Mouse (Mus musculus) midbrain, embryonic 13.5 days (tissue): ENCODE measurements around the gene Dock3. TPM values are rescaled to one million over a fixed set of nuclear protein-coding genes. Genes with fewer than 3 reads are reported as not detected.

Source experiments
- microRNA-seq: library from miRNA; unstranded; fragments of <30 nt; microRNA quantifications from one replicate; pipeline ENCODE4, GENCODE M21; 2016
- polyA plus RNA-seq: library from polyadenylated mRNA; unstranded; fragments of >200 nt; fragmentation: Nextera tagmentation; extraction: Ambion mirVana; gene quantifications from 2 replicates; pipeline ENCODE4 v1.2.1, GENCODE M21; 2015

Gene Dock3
- polyA plus RNA-seq, 1 experiment from 2014 or later = 20.2 TPM

Small RNAs within 50 kb of the gene (microRNA-seq; reads per million reads assigned to microRNA genes)
- gene Gm22238 = not detected

Other genes with a start within 250 kb of the Dock3 start
- 1.7 and 1.9 TPM in 2 replicates for gene Mapkapk3, start 58.0 kb upstream of the Dock3 start, polyA plus RNA-seq
- gene Cish, start 64.1 kb upstream of the Dock3 start, polyA plus RNA-seq = 6.3 and 6.6 TPM in 2 replicates
- gene Hemk1, start 106.4 kb upstream of the Dock3 start, polyA plus RNA-seq = 17.5 and 18.1 TPM in 2 replicates
- 6.4 and 8.2 TPM in 2 replicates for gene 6430571L13Rik, start 108.7 kb upstream of the Dock3 start, polyA plus RNA-seq
- gene Cacna2d2, start 167.7 kb upstream of the Dock3 start, polyA plus RNA-seq = 5.9 and 7.1 TPM in 2 replicates